Mouse (Mus musculus) forebrain, embryonic 11.5 days (tissue): ENCODE measurements around the gene Mmp14. TPM values are rescaled to one million over a fixed set of nuclear protein-coding genes. Genes with fewer than 3 reads are reported as not detected.

Experiments used
- ATAC-seq: fragments of 200-750 bp; cut with Nextera tagmentation; replicated peaks from 2 replicates; pipeline ENCODE4 v1.8.0; 2017; ENCODE audit warnings: moderate TSS enrichment; ENCODE audit not compliant: low FRiP score
- DNase-seq: peaks from one replicate; pipeline ENCODE4 v3.0.0-alpha.2; 2017; ENCODE audit warnings: low spot score
- H3K27ac ChIP-seq: fragments of 300-500 bp; sonication (generic); 2 replicates; pipeline ENCODE4 v1.5.1; 2014; ENCODE audit warnings: low read depth, low read length
- H3K27me3 ChIP-seq: fragments of 300-500 bp; sonication (generic); 2 replicates; pipeline ENCODE4 v1.6.1; 2014; ENCODE audit warnings: mild to moderate bottlenecking, low read length, mixed read lengths; ENCODE audit not compliant: control insufficient read depth, insufficient read depth
- H3K36me3 ChIP-seq: fragments of 300-500 bp; sonication (generic); 2 replicates; pipeline ENCODE4 v1.6.1; 2014; ENCODE audit warnings: mild to moderate bottlenecking, low read length, moderate library complexity, mixed read lengths; ENCODE audit not compliant: control insufficient read depth, insufficient read depth
- H3K4me1 ChIP-seq: fragments of 300-500 bp; sonication (generic); replicated peaks from 2 replicates; pipeline ENCODE4 v1.6.1; 2014; ENCODE audit warnings: low read length, mixed read lengths; ENCODE audit not compliant: control insufficient read depth, insufficient read depth
- H3K4me2 ChIP-seq: fragments of 300-500 bp; sonication (generic); 2 replicates; pipeline ENCODE4 v1.6.1; 2014; ENCODE audit warnings: low read depth, mild to moderate bottlenecking, low read length, moderate library complexity, mixed read lengths; ENCODE audit not compliant: severe bottlenecking
- H3K4me3 ChIP-seq: fragments of 300-500 bp; sonication (generic); 2 replicates; pipeline ENCODE4 v1.5.1; 2014; ENCODE audit warnings: low read depth, low read length
- H3K9ac ChIP-seq: fragments of 300-500 bp; sonication (generic); 2 replicates; pipeline ENCODE4 v1.6.1; 2014; ENCODE audit warnings: low read length
- H3K9me3 ChIP-seq: fragments of 300-500 bp; sonication (generic); 2 replicates; pipeline ENCODE4 v1.6.1; 2016; ENCODE audit warnings: low read length, mixed read lengths; ENCODE audit not compliant: control insufficient read depth
- WGBS: fragments of 180-500 bp; shearing (Covaris S2); extraction: QIAGEN DNeasy Blood & Tissue Kit; methylation state at CpG from one replicate; pipeline ENCODE4 v1.1.7; 2014; 5-methylcytosine and 5-hydroxymethylcytosine counted together
- polyA plus RNA-seq: library from polyadenylated mRNA; unstranded; fragments of >200 nt; fragmentation: Nextera tagmentation; extraction: Ambion mirVana; gene quantifications from 2 replicates; pipeline ENCODE4 v1.2.1, GENCODE M21; 2014

Gene Mmp14
- polyA plus RNA-seq, 1 experiment from 2014 or later, result 70.7 TPM

GRCm38 (mm10) chr14:54409980-54410810 is 21.2 kb upstream of the Mmp14 start:
- no peak overlapping the region for H3K4me3 ChIP-seq
- DNase-seq (no peak), ATAC-seq (no peak)
- WGBS, result 45% methylated on average over 17 of the region's 17 CpGs
- no peak overlapping the region for H3K4me2 ChIP-seq
- H3K27ac ChIP-seq, result no peak overlapping the region
- H3K4me1 ChIP-seq, result peaks cover 9% of the 10 kb centered on the region
- no peaks in the 10 kb centered on the region for H3K36me3 ChIP-seq
- no peaks in the 10 kb centered on the region for H3K9me3 ChIP-seq
- H3K27me3 ChIP-seq, result peaks cover 6% of the 10 kb centered on the region; the same call in 1 of the 2 replicates
- H3K9ac ChIP-seq, result peak overlapping the region; percentile 44; the same call in 1 of the 2 replicates

- Histone ChIP-seq H3K4me2 (no peak overlapping the region), H3K4me3 (no peak overlapping the region), H3K27ac (no peak overlapping the region), H3K27me3 (peaks cover 12% of the 10 kb centered on the region), H3K9me3 (no peaks in the 10 kb centered on the region), H3K36me3 (no peaks in the 10 kb centered on the region), H3K4me1 (peaks cover 14% of the 10 kb centered on the region), H3K9ac (no peak overlapping the region)
- 24% methylated on average over 9 of the region's 9 CpGs for WGBS
- no peak for ATAC-seq
- no peak for DNase-seq
These were observed 19.3 kb upstream of the Mmp14 start for GRCm38 (mm10) chr14:54412000-54412576.

- H3K4me2 ChIP-seq, result no peak overlapping the region
- no peak for ATAC-seq
- H3K9me3 ChIP-seq, result no peaks in the 10 kb centered on the region
- peaks cover 14% of the 10 kb centered on the region for H3K4me1 ChIP-seq
- no peak overlapping the region for H3K9ac ChIP-seq
- no peak overlapping the region for H3K4me3 ChIP-seq
- H3K27me3 ChIP-seq, result peaks cover 15% of the 10 kb centered on the region
- no peak overlapping the region for H3K27ac ChIP-seq
- 30% methylated on average over 2 of the region's 2 CpGs for WGBS
- DNase-seq, result peak; percentile 68
- H3K36me3 ChIP-seq, result no peaks in the 10 kb centered on the region
These were observed 18.7 kb upstream of the Mmp14 start for GRCm38 (mm10) chr14:54412629-54413170.

- Histone ChIP-seq H3K9me3 (no peaks in the 10 kb centered on the region), H3K4me1 (peaks cover 14% of the 10 kb centered on the region), H3K27ac (no peak overlapping the region), H3K4me3 (no peak overlapping the region), H3K36me3 (no peaks in the 10 kb centered on the region), H3K27me3 (peaks cover 16% of the 10 kb centered on the region), H3K9ac (peak overlapping the region; percentile 29), H3K4me2 (0 out of 2 replicates have a peak overlapping the region, but pooled peaks have one; percentile 18)
- WGBS, result 6% methylated on average over 18 of the region's 18 CpGs
- no peak for DNase-seq
- peak; percentile 28; the same call in 1 of the 2 replicates for ATAC-seq
These were observed 17.3 kb upstream of the Mmp14 start for GRCm38 (mm10) chr14:54413877-54414700.

GRCm38 (mm10) chr14:54415241-54416020 is 16.0 kb upstream of the Mmp14 start:
- no peak overlapping the region for H3K9ac ChIP-seq
- H3K4me1 ChIP-seq, result peaks cover 14% of the 10 kb centered on the region
- WGBS, result 9% methylated on average over 13 of the region's 13 CpGs
- H3K36me3 ChIP-seq, result no peaks in the 10 kb centered on the region
- H3K27me3 ChIP-seq, result peaks cover 16% of the 10 kb centered on the region
- H3K27ac ChIP-seq, result no peak overlapping the region
- no peak overlapping the region for H3K4me2 ChIP-seq
- H3K4me3 ChIP-seq, result no peak overlapping the region
- ATAC-seq (no peak), DNase-seq (no peak)
- H3K9me3 ChIP-seq, result no peaks in the 10 kb centered on the region

GRCm38 (mm10) chr14:54416229-54416775 is 15.1 kb upstream of the Mmp14 start:
- Histone ChIP-seq H3K27me3 (peaks cover 16% of the 10 kb centered on the region), H3K27ac (no peak overlapping the region)
- 28% methylated on average over 5 of the region's 5 CpGs for WGBS

GRCm38 (mm10) chr14:54416830-54417229 is 14.6 kb upstream of the Mmp14 start:
- DNase-seq, result no peak
- no peak overlapping the region for H3K27ac ChIP-seq
- H3K27me3 ChIP-seq, result peaks cover 16% of the 10 kb centered on the region
- H3K4me2 ChIP-seq, result no peak overlapping the region
- no peak overlapping the region for H3K9ac ChIP-seq
- peaks cover 14% of the 10 kb centered on the region for H3K4me1 ChIP-seq
- 47% methylated on average over 4 of the region's 4 CpGs for WGBS
- no peak for ATAC-seq
- no peaks in the 10 kb centered on the region for H3K9me3 ChIP-seq
- no peaks in the 10 kb centered on the region for H3K36me3 ChIP-seq
- no peak overlapping the region for H3K4me3 ChIP-seq

More at GRCm38 (mm10) chr14:54416229-54416775, 15.1 kb upstream of the Mmp14 start:
- Histone ChIP-seq H3K4me3 (no peak overlapping the region), H3K4me2 (no peak overlapping the region), H3K9me3 (no peaks in the 10 kb centered on the region), H3K9ac (no peak overlapping the region), H3K4me1 (peaks cover 14% of the 10 kb centered on the region), H3K36me3 (no peaks in the 10 kb centered on the region)
- DNase-seq (no peak), ATAC-seq (no peak)
